Mouse (Mus musculus): ENCODE measurements around the gene Lck. TPM values are rescaled to one million over a fixed set of nuclear protein-coding genes. Genes with fewer than 3 reads are reported as not detected.

Lck gene
- total and polyA plus RNA-seq, 2 experiments: 0.92 to 1.7 TPM

- no peak for DNase-seq (ENCODE audit: extremely low read depth, low read depth, low spot score)
- Histone ChIP-seq H3K36me3 (ENCODE audit: control insufficient read depth, insufficient read depth, low read length) (no peaks in the 10 kb centered on the region), H3K4me1 (ENCODE audit: control insufficient read depth, insufficient read depth, low read length) (0 out of 2 replicates have a peak, but pooled peaks cover 4% of the 10 kb centered on the region), H3K27ac (replicated peaks; ENCODE audit: insufficient read depth, low read depth, low read length) (no peak within 1 kb of the TSS), H3K4me3 (ENCODE audit: insufficient read depth, low read depth, low read length) (no peak within 1 kb of the TSS), H3K9ac (ENCODE audit: low read depth, low read length) (no peak within 1 kb of the TSS), H3K27me3 (ENCODE audit: control insufficient read depth, insufficient read depth, low read length) (no peaks in the 10 kb centered on the region), H3K79me2 (ENCODE audit: control insufficient read depth, insufficient read depth, low read length) (no peaks in the 10 kb centered on the region)
- WGBS: 85% methylated on average over 6 of the region's 6 CpGs
- TF ChIP-seq CTCF (IDR thresholded peaks at IDR 0.05; ENCODE audit: low read depth, low read length): no peak
- TF ChIP-seq POLR2A (IDR thresholded peaks at IDR 0.05; ENCODE audit: extremely low read depth, insufficient read depth, low read length): no peak
These were observed 40.7 kb upstream of the Lck start, which contains the start of gene Dcdc2b for GRCm38 (mm10) chr4:129614093-129614492. TSS of gene Dcdc2b (minus strand) at chr4:129614257.

DNA sequence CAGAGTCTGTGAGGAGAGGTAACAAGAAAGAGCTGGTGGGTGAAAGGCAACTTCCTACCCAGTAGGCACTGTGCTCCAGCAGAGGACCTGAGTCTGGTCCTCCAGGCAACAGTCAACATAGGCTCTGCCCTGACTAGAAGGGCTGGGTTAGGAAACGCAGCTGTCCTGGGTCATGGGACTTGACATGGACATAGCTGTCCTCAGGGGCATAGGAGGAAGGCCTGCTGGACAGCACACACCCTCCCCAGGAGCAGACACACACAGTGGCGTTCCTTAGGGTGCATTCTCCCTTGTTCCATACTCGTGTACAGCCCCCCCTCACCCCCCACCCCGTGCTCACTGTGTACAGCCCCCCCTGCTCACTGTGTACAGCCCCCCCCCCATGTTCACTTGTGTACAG lies 37.0 kb upstream of the Lck start:
- Histone ChIP-seq H3K79me2 (ENCODE audit: control insufficient read depth, insufficient read depth, low read length) (no peaks in the 10 kb centered on the region), H3K27ac (replicated peaks; ENCODE audit: insufficient read depth, low read depth, low read length) (no peak overlapping the region), H3K27me3 (ENCODE audit: control insufficient read depth, insufficient read depth, low read length) (no peaks in the 10 kb centered on the region), H3K4me3 (ENCODE audit: insufficient read depth, low read depth, low read length) (no peak overlapping the region), H3K36me3 (ENCODE audit: control insufficient read depth, insufficient read depth, low read length) (peaks cover 4% of the 10 kb centered on the region), H3K9ac (ENCODE audit: low read depth, low read length) (no peak overlapping the region), H3K4me1 (ENCODE audit: control insufficient read depth, insufficient read depth, low read length) (no peaks in the 10 kb centered on the region)
- DNase-seq (ENCODE audit: extremely low read depth, low read depth, low spot score): no peak
- TF ChIP-seq CTCF (IDR thresholded peaks at IDR 0.05; ENCODE audit: low read depth, low read length) (no peak), POLR2A (IDR thresholded peaks at IDR 0.05; ENCODE audit: extremely low read depth, insufficient read depth, low read length) (no peak)
- WGBS: 75% methylated on average over 4 of the region's 4 CpGs

- WGBS: 91% methylated on average over 4 of the region's 4 CpGs
- Histone ChIP-seq H3K27ac (replicated peaks; ENCODE audit: insufficient read depth, low read depth, low read length) (no peak overlapping the region), H3K36me3 (ENCODE audit: control insufficient read depth, insufficient read depth, low read length) (peaks cover 6% of the 10 kb centered on the region), H3K4me3 (ENCODE audit: insufficient read depth, low read depth, low read length) (no peak overlapping the region), H3K9ac (ENCODE audit: low read depth, low read length) (no peak overlapping the region), H3K27me3 (ENCODE audit: control insufficient read depth, insufficient read depth, low read length) (no peaks in the 10 kb centered on the region), H3K4me1 (ENCODE audit: control insufficient read depth, insufficient read depth, low read length) (no peaks in the 10 kb centered on the region), H3K79me2 (ENCODE audit: control insufficient read depth, insufficient read depth, low read length) (no peaks in the 10 kb centered on the region)
- no peak for TF ChIP-seq CTCF (IDR thresholded peaks at IDR 0.05; ENCODE audit: low read depth, low read length)
- TF ChIP-seq POLR2A (IDR thresholded peaks at IDR 0.05; ENCODE audit: extremely low read depth, insufficient read depth, low read length): no peak
- DNase-seq (ENCODE audit: extremely low read depth, low read depth, low spot score): no peak
These were observed 36.6 kb upstream of the Lck start for GRCm38 (mm10) chr4:129610026-129610425.

DNA sequence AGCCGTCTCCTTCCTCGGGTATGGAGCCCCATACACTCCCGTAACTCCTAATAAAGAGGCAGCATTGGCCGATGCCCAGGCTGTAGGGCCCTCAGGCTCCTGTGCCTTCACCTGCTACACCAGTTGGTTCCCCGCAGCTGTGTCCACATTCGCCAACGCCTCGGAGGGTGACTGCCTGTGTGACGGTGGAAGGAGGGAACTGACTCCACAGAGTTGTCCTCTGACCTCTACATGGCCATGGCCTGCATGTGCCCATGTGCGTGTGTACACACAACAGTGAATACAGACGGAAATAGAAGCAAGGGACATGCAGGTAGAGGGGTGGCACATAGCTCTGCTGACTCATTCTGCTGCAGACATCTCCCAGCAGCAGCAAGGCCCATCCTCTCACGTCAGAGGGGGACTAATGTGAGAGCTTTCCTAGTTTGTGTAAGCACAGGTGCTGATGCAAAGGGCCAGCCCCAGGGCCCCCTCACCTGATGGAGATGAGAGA lies 35.7 kb upstream of the Lck start:
- H3K27ac ChIP-seq (replicated peaks; ENCODE audit: insufficient read depth, low read depth, low read length): no peak overlapping the region
- no peaks in the 10 kb centered on the region for H3K79me2 ChIP-seq (ENCODE audit: control insufficient read depth, insufficient read depth, low read length)
- no peak for TF ChIP-seq CTCF (IDR thresholded peaks at IDR 0.05; ENCODE audit: low read depth, low read length)
- TF ChIP-seq POLR2A (IDR thresholded peaks at IDR 0.05; ENCODE audit: extremely low read depth, insufficient read depth, low read length): no peak
- peaks cover 6% of the 10 kb centered on the region for H3K36me3 ChIP-seq (ENCODE audit: control insufficient read depth, insufficient read depth, low read length)
- no peaks in the 10 kb centered on the region for H3K4me1 ChIP-seq (ENCODE audit: control insufficient read depth, insufficient read depth, low read length)
- H3K9ac ChIP-seq (ENCODE audit: low read depth, low read length): no peak overlapping the region
- H3K4me3 ChIP-seq (ENCODE audit: insufficient read depth, low read depth, low read length): no peak overlapping the region
- DNase-seq (ENCODE audit: extremely low read depth, low read depth, low spot score): no peak
- no peaks in the 10 kb centered on the region for H3K27me3 ChIP-seq (ENCODE audit: control insufficient read depth, insufficient read depth, low read length)
- WGBS: 73% methylated on average over 12 of the region's 12 CpGs

DNA sequence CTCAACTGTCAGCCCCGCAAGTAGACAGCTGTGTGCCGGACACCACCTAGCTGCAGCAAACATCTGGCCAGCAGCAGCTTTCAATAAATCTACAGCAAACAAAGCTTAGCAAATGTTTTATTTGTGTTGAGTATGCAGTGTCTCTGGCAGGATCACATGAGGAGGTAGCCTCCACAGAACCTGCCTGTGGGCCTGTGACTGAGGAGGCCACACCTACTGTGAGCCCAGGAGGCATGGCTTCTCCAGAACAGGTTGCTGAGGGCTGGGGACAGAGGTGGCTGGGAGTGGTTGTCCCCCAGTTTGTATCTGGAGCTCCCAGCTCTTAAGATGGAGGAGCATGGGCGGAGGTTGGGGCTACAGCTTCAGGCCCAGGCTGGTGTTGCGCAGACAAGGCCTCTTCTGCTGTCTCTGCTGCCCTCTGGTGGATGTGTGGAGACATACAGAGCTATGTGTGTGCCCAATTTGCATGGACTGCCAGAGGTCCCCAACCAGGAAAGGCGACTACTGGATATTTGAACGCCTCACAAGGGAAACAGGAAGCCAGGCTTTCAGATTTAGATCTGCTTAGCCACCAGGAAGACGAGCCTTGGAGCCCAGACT lies 35.1 kb upstream of the Lck start:
- Histone ChIP-seq H3K9ac (ENCODE audit: low read depth, low read length) (no peak overlapping the region), H3K4me3 (ENCODE audit: insufficient read depth, low read depth, low read length) (no peak overlapping the region), H3K36me3 (ENCODE audit: control insufficient read depth, insufficient read depth, low read length) (peaks cover 9% of the 10 kb centered on the region), H3K4me1 (ENCODE audit: control insufficient read depth, insufficient read depth, low read length) (no peaks in the 10 kb centered on the region), H3K79me2 (ENCODE audit: control insufficient read depth, insufficient read depth, low read length) (no peaks in the 10 kb centered on the region), H3K27ac (replicated peaks; ENCODE audit: insufficient read depth, low read depth, low read length) (no peak overlapping the region), H3K27me3 (ENCODE audit: control insufficient read depth, insufficient read depth, low read length) (no peaks in the 10 kb centered on the region)
- TF ChIP-seq POLR2A (IDR thresholded peaks at IDR 0.05; ENCODE audit: extremely low read depth, insufficient read depth, low read length) (no peak), CTCF (IDR thresholded peaks at IDR 0.05; ENCODE audit: low read depth, low read length) (peak; percentile 96)
- DNase-seq (ENCODE audit: extremely low read depth, low read depth, low spot score): peak; percentile 61
- 39% methylated on average over 7 of the region's 7 CpGs for WGBS
